Mouse (Mus musculus) bone marrow macrophage, adult 2 months (primary cell): ENCODE measurements around the gene Pdlim3.

Experiments used
- CTCF ChIP-seq: IDR thresholded peaks from 2 replicates; pipeline ENCODE4 v1.5.1; 2012; ENCODE audit warnings: low read depth, mild to moderate bottlenecking, low read length, moderate library complexity
- POLR2A ChIP-seq: IDR thresholded peaks from 2 replicates; pipeline ENCODE4 v1.6.1; 2012; ENCODE audit warnings: mild to moderate bottlenecking, low read depth, low read length, borderline replicate concordance

- TF ChIP-seq CTCF, result no peak
- TF ChIP-seq POLR2A, result no peak
These were observed 14.5 kb downstream of the Pdlim3 start for GRCm38 (mm10) chr8:45899783-45900182.
